Mouse (Mus musculus): ENCODE results near the gene Cyb5r3. TPM values are rescaled to one million over a fixed set of nuclear protein-coding genes. Genes with fewer than 3 reads are reported as not detected.
A peak's percentile ranks its signal among the peaks of the same experiment; 100 is the strongest.
"Not testable (repeated sequence)": the region's sequence is repeated elsewhere in the genome, so short reads cannot be mapped to it uniquely, and the experiment has no call there.

The Cyb5r3 gene
- polyA plus RNA-seq, 3 experiments from 2014 or later: 58.4 to 85.8 (median 76.2) TPM

DNA sequence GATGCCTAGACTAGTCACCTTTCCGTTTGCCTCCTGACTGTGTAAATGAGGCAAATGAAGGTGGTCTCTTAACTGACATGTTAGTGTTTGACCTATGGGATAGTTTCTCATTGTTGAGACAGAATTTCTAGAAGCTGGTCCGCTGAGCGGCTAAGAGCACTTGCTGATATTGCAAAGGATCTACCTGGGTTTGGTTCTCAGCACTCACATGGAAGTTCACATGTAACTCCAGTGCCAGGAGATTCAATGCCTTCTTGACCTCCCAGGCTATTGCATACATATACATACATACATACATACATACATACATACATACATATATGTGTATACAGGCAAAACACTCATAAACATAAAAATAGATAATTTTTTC is 22.3 kb downstream of the Cyb5r3 start:
- no peak for ATAC-seq

DNA sequence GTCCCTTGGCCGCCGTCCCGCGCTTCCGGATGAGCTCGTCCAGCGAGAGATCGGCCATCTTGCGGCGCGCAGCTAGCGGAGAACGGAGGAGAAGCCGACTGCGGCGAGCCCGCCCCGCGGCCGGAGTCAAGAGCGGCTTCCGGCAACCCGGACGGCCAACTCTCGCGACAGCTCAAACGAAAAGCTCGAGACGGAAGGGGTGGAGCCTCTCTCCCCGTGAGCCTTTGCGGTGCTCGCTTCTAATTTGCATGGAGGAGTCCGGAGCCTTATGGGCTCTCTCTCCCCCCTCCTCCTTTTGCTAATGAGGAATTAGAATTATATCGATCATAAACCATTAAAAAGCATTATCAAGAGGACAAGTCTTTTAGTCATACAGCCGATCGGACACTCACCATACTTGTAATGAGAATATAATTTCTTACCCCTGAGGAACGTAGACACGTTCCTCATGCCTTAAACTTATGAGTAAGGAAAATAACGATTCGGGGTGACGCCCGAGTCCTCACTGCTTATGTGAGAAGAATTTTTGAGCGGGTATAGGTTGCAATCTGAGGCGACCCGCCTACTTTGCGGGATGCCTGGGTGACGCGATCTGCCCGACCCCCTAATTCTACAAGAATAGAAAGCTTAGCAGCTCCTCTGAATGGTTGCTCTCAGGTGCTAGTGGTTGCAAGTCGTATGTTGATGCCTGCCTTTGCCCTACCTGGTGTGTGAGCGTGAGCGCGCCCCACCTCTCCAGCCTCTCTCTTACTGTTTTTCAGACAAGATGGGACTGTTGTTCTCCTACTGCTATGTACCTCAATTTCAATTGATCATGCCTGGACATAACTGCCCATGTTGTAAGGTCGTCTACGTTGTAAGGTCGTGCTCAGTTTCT is 23.0 kb downstream of the Cyb5r3 start, which contains the start of gene Poldip3:
Poldip3 (minus strand) TSS at position 189 of the 877 bp plus-strand sequence.
- ATAC-seq: peak; percentile 81

DNA sequence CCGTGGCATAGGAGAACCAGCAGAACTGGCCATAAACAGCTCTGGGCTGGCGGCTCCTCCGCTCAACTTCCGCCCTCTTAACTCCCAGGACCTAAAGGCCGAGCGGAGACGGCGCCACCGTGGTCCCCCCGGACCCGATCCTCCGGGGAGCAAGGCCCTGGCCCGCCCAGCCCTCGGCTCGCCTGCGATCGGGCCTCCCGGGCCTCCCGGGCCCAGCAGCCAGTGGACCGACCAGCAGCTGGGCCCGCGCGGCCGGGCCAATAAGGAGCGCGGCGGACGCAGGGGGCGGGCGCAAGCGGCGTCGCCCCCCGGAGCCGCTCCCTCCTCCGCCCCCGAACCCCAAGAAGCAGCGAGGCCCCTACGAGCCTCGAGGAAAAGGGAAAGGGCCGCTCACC is 23.6 kb downstream of the Cyb5r3 start:
- ATAC-seq: peak; percentile 20

DNA sequence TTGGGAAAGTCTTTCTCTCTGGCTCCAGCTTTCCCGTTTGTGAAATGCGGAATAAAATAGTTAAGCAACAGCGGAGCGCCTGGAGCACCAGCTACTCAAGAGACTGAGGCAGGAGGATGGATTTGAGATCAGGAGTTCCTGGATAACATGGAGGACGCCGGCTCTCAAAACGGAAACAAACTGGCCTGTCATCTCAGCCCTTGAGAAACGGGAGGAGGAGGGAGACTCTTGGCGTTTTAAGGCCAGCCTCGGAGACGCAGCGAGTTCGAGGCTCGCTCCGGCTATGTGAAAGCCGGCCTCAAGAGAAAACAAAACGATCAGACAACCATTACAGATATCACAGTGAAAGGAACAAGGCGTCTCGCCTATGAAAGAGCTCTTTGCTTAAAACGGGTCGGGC is 24.0 kb downstream of the Cyb5r3 start:
- no peak for ATAC-seq

DNA sequence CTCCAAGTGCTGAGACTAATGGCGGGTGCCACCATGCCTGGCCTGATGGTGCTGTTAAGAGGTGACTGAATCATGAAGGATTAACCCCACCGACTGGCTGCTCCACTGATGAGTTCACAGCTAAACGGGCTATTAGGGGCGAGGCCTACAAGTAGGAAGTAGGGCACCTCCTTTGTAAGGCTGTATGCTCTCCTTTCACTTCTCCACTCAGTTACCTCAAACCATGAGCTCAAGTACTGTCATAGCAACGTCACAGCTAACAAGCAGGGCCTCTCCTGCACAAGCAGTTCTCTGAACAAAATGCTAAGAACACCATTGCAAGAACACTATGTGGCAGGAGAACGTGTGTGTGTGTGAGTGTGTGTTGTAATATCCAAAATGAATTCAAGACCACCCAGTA is 26.9 kb downstream of the Cyb5r3 start:
- no peak for ATAC-seq

DNA sequence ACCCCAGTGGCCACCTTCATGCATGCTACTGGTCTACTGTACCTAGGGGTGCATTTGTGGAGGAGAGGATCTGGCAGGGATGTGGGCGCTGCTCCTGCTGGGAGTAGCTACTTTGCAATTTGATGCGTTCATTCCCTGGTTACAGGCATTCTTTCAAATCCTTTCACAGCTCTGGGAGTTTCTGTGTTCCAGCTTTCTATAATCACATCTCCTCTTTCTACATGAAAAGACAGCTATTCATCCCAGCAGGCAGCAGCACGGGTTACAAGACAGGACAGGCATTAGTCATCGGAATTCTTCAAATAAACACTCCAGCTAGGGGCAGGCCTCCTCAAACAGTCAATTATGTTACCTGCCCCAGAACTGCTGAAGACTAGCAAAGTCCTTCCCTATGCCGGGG is 29.5 kb downstream of the Cyb5r3 start:
- ATAC-seq: no peak

DNA sequence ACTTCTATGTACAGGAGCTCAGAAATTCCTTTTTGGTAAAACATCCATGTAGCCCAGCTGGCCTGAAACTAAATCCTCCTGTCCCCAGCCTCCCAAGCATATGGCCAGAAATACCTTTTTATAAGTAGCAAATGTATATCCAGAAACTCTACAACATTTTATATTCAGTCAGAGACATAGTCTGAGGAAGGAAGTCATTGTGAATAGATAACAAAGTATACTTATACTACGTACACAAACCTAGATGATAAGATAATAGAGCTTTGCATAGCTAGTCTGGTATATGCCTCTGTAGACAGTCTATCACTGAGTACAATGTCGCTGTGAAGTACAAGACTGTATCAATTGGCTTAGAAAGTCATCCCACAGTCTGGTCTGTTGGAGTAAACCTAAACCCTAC is 36.7 kb downstream of the Cyb5r3 start:
- no peak for ATAC-seq

DNA sequence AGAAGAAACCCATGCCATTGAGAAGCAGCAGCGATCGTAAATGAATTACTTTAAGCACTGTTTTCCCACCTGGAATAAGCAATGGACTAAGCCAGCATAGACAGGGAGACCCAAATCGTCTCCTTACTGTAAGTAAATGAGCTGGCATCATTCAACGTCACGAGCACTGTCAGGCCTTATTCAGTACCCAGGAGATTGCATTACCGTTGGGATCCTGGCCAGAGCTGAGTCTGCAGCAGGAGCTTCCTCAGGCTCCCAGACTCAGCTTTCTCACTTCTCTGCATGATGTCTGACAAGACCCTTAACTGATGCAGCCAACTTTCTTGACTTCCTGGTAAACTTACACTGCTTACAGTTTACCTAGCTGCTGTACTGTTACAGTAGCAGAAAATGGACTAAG is 37.7 kb downstream of the Cyb5r3 start:
- no peak for ATAC-seq

DNA sequence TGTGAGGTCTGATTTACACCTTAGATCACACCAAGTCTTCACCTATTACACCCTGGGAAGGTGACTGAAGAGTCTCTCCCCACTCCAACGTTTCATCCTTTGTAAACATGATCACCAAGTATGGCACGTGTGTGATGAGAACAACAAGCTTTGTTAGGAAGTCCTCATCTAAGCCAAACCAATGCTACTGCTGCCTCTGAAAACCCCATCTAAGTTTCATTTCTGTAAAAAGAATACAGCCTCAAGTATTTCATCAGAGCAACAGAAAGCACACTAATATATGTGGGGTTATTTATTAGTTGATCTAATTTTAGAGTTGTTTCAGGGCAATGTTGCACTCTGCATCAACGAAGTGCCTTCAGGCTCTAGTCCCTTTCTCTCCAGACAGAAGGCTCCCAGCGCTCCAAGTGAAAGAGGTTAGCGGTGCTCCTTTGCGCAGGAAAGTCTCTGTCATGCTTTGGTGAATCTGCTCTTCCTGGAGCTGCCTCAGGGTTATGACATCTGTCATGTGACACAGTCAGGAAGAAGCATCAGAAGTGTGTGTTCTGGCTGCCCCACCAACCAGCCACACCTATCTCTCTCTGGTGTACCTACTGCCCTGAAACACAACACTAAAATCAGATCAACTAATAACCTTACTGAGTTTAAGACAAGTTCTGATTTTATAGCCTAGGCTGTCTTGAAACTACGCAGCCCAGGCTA is 42.7 kb downstream of the Cyb5r3 start:
- no peak for ATAC-seq

DNA sequence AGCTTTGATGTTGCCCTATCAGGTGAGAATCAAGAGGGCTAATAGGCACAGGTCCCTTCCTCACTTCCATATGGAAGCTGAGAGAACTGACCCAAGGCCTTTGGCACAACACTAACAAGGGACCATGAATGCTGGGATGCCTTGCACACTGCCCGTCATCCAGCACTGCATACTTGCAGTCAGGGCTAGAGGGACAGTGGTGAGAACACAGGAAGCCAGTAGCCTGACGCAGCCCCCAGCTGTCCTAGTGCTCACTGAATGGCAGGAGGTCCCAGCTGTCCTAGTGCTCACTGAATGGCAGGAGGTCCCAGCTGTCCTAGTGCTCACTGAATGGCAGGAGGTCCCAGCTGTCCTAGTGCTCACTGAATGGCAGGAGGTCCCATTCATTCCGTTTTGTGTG is 45.4 kb downstream of the Cyb5r3 start:
- not testable (repeated sequence) for ATAC-seq

DNA sequence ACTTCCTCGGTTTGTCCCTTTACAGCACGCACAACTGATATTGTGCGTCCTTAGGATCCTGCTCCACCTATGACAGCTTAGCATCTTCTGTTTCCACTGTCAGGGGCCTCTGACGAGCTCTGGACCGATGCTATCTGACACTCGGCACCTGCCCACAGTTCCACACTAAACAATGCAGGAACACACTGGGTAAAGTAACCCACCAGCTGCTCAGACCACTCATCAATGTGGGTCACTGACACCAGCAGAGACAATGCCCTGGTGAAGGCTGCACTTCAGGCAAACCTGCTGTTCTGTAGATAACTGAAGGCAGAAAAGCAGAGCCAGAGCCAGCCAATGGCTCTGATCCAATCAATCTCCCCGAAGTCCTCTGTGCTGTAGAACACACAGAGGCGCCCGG is 45.8 kb downstream of the Cyb5r3 start:
- no peak for ATAC-seq

DNA sequence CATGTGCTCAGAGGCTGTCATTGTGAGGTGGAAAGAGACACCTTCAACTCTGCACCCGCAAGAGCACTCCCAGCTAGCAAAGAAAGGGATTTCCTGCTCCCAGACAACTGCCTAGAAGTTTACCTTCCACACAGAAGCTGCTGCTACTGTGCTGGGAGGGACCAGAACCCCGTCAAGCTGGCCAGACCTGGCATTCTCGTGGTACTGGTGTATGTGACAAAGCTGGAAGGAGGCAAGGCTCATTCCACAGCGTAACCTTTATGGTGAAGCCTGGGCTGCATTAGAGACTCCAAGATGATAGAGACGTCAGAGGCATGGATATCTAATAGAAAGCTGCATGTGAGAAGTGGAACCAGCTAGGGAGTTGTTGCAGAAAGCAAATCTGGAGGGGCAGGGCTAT is 47.8 kb downstream of the Cyb5r3 start:
- ATAC-seq: no peak

DNA sequence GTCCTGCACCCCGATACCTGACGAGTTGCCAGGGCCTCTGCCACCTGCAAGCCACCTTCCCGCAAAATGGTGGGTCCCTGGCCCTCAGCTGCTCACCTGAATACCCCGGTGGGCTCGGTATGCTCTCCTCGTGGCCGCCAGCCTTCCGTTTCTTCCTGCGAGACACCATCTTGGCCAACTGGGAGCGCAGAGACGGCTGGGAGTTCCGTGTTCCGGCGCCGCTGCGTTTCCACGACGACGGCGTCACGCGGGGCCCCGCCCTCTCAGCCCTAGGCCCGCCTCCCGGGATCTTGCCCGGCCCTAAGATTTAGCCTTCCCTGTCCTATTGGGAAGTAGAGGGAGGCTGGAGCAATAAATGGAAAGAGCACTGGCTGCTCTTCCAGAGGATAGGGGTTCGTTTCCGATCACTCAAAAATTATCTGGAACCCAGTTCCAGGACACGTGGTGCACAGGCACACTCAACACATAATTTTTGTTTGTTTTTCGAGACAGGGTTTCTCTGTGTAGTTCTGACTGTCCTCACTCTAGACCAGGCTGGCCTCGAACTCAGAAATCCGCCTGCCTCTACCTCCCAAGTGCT is 49.7 kb downstream of the Cyb5r3 start, which contains the start of gene Rrp7a:
Rrp7a (minus strand) TSS at position 236 of the 580 bp plus-strand sequence.
- peak; percentile 78 for ATAC-seq

DNA sequence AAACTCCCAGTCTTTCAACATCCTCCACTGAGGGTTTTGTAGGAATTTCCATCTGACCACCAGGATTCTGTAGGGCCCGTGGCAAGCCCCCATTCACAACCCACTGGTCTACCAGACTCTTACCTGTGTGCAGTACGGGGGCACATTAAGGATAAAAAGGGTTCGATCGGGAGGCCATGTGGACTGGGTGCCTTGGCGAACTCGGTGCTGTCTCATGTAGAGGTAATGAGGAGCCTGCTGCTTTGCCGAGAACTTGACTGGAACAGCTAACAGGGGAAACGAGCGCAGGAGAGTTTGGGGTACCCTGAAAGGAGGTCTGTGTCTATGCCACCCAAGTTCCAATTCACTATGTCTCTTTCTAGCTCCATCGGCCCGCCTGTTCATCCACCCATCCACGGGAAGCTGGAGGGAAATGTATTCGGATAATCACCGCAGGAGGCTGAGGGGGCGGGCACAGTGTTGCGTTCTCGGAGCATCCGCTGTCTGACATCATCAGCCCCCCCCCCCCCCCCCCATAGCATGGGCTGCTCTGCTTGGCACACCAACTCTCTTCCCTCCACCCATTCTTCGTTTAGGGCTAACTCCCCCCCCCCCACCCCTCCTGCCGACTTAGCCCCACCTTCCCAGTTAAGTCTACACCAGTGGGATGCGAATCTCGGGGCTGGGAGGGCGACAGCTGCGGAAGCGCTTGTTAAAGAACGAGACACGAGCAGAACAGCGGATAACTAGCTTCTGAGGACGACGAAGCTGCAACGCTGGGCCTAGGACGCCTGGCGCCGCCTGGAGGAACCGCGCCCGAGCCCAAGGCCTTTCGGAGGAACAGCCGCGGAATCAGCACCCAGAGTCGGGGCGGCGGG is 50.5 kb downstream of the Cyb5r3 start:
- ATAC-seq: peak; percentile 80

DNA sequence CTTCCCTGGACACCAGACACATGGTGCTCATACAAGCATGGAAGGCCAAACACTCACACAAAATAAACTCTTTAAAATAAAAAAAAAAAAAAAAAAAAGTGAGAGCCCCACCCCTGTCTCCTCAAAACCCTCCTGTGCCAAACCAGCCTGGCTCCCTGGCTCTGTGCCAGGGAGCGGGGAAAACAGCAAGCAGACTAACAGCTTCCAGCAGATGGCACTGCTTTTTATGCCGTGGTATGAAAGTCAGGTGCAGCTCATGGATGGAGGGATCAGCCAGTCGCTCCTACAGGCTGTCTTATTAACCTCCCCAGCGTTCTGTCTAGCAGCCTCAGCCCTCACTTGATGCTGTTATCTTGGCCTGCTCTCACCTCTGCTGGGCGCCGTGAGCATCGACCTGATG is 54.0 kb downstream of the Cyb5r3 start:
- no peak for ATAC-seq

DNA sequence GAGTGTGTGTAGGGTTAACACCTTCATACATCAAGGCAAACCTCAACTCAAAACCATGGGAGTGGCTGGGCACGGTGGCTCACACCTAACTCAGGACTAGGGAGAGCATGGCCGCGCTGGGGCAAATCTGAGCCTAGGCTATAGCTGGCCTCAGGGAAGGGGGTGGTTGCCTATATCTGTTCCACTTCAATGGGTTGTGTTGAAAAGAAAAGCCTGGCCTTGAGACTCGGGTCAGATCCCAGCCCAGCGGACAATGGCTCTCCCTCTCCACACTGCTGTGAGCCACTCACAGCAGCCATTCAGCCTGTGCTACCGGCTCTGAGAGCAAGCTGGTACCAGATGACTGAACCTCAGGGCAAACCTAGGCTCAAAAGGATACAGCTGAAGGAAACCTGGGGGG is 57.3 kb downstream of the Cyb5r3 start:
- no peak for ATAC-seq

DNA sequence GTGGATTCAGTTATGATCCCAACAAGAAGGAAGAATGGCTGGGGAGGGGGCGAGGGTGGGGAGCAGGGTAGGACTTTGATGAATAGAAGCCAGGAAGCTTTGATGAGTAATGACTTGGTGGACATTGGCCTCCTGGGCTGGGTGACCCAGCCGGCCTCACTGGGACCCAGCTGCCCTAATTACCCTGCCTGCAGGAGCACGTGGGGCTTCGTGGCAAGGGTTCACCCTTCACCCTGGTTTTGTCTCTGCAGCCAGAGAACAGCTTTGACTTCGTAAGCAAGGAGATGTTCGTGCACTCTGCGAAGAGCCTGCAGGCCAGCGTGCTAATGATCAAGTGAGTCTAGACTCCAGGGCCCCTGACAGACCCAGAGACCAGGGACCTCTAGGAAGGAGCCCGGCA is 58.3 kb downstream of the Cyb5r3 start:
- ATAC-seq: no peak

DNA sequence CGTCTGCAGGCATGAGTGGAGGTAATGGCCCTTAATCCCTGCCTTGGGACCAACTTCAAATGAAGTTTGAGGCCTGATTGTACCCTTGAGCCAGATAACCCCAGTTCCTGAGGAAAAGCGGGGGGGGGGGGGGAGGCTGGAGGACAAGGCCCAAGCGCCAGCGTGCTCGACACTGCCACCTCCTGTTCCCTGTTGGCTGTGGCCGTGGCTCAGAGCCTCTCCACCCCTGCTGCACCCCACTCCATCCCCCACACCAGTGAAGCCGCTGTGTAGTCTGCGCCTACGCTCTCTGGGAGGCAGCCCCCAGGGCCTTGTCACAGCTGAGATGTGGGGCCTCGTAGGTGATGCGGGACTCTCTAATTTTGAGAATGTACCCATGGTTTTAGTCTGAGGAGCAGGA is 59.5 kb downstream of the Cyb5r3 start:
- ATAC-seq: peak; percentile 56

DNA sequence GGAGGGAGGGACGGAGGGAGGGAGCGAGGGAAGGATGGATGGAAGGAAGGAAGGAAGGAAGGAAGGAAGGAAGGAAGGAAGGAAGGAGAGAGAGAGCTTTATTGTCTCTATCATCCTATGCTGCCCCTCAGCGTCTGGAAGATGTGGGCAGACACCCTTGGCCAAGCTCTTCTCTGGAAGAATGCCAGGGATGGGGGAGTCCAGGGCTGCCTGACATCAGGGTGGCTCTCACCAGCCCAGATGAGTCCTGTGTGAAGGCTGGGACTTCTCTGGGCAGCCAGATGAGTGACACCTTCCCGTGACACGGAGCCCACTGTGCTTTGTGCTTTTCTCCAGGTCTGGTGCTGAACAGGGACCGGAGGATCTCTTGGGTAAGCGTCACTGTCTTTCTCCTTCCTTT is 60.5 kb downstream of the Cyb5r3 start:
- ATAC-seq: no peak

DNA sequence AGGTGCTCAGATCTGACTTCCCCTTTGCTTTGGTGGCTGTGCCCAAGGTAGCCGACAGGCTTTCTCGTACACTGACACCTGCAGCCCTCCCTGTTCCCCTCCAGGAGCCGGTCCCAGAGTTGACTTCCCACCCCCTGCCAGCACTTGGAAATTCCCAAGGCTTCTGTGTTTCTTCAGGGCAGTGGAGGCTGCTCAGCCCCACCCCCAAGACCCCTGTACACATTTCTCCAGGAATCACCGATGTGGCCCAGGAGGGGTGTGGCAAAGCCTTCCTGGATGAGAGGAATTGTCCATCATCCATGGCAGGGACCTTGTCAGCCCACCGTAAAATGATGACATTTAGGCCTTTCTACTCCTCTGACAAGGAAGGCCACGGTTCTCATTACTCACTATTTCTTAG is 61.1 kb downstream of the Cyb5r3 start:
- no peak for ATAC-seq

DNA sequence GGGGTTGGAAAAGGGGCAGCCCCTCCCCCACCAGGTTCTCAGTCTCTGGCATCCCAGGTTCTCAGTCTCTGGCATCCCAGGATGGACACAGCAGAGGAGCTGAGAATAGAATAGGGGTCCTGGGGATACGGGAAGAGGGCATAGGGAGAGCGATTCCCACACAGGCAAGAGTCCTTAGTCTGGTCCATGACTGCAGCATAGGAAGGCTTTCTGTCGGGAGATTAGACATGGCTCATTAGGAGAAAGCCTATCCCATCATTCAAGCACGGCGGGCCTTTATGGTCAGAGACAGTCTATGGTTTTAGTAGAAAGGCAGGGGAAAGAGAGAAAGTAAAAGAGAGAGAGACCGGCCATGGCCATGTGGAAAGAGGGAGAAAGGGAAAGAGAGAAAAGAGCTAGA is 64.6 kb downstream of the Cyb5r3 start:
- no peak for ATAC-seq

DNA sequence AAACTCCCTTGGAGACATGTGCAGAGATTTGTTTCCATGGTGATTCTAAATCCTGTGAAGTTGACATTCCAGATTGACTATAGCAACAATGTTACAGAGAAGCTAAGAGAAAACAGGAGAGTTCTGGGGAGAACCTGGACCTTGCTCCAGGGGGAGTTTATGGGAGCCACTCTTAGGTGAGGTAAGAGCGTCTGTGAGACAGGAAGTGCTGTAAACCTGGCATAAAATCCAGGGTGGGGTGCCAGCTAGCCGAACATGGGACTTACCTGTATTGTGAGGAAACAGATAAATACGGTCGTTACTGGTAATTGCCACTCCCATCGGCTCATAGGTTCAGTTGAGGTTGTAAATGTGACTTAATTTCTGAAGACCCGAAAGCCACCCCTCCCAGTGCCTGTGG is 66.0 kb downstream of the Cyb5r3 start:
- no peak for ATAC-seq

All from inflammation-experienced regulatory T-cells, adult 6 months (primary cell).